Mouse (Mus musculus) kidney, adult 11 months (tissue): ENCODE results near the gene Lmf1.

ENCODE experiments used
- DNase-seq: peaks from one replicate; pipeline ENCODE4 v3.0.0; 2022

Gene Lmf1

GRCm38 (mm10) chr17:25568880-25569279, 10.0 kb upstream of the Lmf1 start:
- DNase-seq, result no peak

- no peak for DNase-seq
These were observed 8.8 kb upstream of the Lmf1 start for GRCm38 (mm10) chr17:25569833-25570647.

- peak; percentile 79 for DNase-seq
These were observed 8.0 kb upstream of the Lmf1 start, which contains the start of gene Sox8 for GRCm38 (mm10) chr17:25570648-25571452. Gene Sox8 (minus strand): TSS chr17:25570686.

- DNase-seq, result no peak
These were observed 7.4 kb upstream of the Lmf1 start for GRCm38 (mm10) chr17:25571453-25571820.

GRCm38 (mm10) chr17:25575208-25575971, 3.5 kb upstream of the Lmf1 start:
- no peak for DNase-seq

GRCm38 (mm10) chr17:25576034-25576433, 2.9 kb upstream of the Lmf1 start:
- DNase-seq, result no peak

GRCm38 (mm10) chr17:25577263-25577662, 1.6 kb upstream of the Lmf1 start:
- no peak for DNase-seq

- DNase-seq, result no peak
These were observed 1.2 kb upstream of the Lmf1 start for GRCm38 (mm10) chr17:25577702-25578101.

- peak; percentile 51 for DNase-seq
These were observed 605 bp downstream of the Lmf1 start for GRCm38 (mm10) chr17:25579332-25580047.

- DNase-seq, result no peak
These were observed 3.2 kb downstream of the Lmf1 start for GRCm38 (mm10) chr17:25582076-25582475.

- DNase-seq, result no peak
These were observed 4.2 kb downstream of the Lmf1 start for GRCm38 (mm10) chr17:25583099-25583498.

GRCm38 (mm10) chr17:25583858-25584257, 5.0 kb downstream of the Lmf1 start:
- no peak for DNase-seq

GRCm38 (mm10) chr17:25584646-25585045, 5.8 kb downstream of the Lmf1 start:
- DNase-seq, result peak; percentile 65

GRCm38 (mm10) chr17:25590068-25590467, 11.2 kb downstream of the Lmf1 start:
- no peak for DNase-seq

GRCm38 (mm10) chr17:25590985-25591384, 12.1 kb downstream of the Lmf1 start:
- DNase-seq, result no peak

GRCm38 (mm10) chr17:25592336-25592735, 13.5 kb downstream of the Lmf1 start:
- no peak for DNase-seq

GRCm38 (mm10) chr17:25593411-25594261, 14.8 kb downstream of the Lmf1 start:
- DNase-seq, result no peak

- DNase-seq, result no peak
These were observed 16.6 kb downstream of the Lmf1 start for GRCm38 (mm10) chr17:25595495-25595894.

- DNase-seq, result no peak
These were observed 18.7 kb downstream of the Lmf1 start for GRCm38 (mm10) chr17:25597537-25597936.

GRCm38 (mm10) chr17:25602366-25602765, 23.5 kb downstream of the Lmf1 start:
- DNase-seq, result no peak

GRCm38 (mm10) chr17:25604234-25604633, 25.3 kb downstream of the Lmf1 start:
- peak; percentile 8 for DNase-seq
